Mouse (Mus musculus): ENCODE results near the gene Ltbp2. TPM values are rescaled to one million over a fixed set of nuclear protein-coding genes. Genes with fewer than 3 reads are reported as not detected.
A peak's percentile ranks its signal among the peaks of the same experiment; 100 is the strongest.

Gene Ltbp2
- polyA plus RNA-seq, 1 experiment from 2014 or later: 11.2 TPM

DNA sequence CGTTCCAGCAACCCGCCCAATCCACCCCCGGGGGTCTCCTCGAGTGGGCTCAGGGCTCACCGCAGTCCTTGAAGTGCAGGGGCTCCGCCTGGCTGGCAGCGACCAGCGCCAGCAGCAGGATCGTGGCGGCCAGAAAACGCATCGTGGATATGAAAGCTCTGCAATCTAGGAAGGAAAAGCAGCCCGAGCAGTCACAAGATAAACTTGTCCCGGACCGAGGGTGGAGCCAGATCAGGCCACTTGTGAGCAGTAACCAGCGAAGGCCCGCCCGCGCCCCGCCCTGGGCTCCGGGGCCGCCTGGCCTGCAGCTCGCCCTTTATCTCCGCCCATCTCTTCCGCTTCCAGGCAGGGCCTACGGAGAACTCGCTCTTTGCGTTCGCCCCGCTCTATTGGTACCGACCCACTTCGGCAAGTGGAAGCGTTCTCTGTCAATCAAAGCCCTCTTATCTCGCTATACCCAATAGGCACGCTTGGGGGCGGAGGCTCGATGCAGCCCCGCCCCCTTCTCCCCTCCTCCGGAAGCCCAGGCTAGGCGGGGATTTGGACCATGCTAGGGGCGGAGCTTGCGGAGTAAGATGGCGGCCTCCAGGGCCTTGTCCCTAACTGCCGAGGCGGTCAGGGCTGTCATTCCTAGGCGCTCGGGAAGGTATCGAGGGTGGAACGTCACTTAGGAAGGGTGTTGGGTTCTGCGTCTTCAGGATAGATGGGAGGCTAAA lies 103.4 kb downstream of the Ltbp2 start, which contains the start of the genes Npc2 and Isca2:
TSS of gene Npc2 (minus strand) at position 427 of the 716 bp plus-strand sequence.
TSS of gene Isca2 (plus strand) at position 526 of the 716 bp plus-strand sequence.
- ATAC-seq (ENCODE audit: low read depth) (peak; percentile 99), DNase-seq (ENCODE audit: low spot score) (peak; percentile 100)
- H3K4me1 ChIP-seq (ENCODE audit: control insufficient read depth, insufficient read depth, low read length): peaks cover 18% of the 10 kb centered on the region
- peak within 1 kb of the TSS; percentile 83 for H3K9ac ChIP-seq (ENCODE audit: low read depth, low read length)
- H3K9me3 ChIP-seq (ENCODE audit: control insufficient read depth, low read length): no peaks in the 10 kb centered on the region
- peak within 1 kb of the TSS; percentile 91 for H3K27ac ChIP-seq (replicated peaks; ENCODE audit: low read depth, low read length)
- H3K27me3 ChIP-seq (replicated peaks; ENCODE audit: control insufficient read depth, insufficient read depth, low read length): no peaks in the 10 kb centered on the region
- H3K36me3 ChIP-seq (ENCODE audit: control insufficient read depth, insufficient read depth, low read length): peaks cover 13% of the 10 kb centered on the region; the same call in 1 of the 2 replicates
- under 1% methylated on average over 32 of the region's 50 CpGs for WGBS
- peak within 1 kb of the TSS; percentile 88 for H3K4me2 ChIP-seq (ENCODE audit: low read depth, low read length)
- H3K4me3 ChIP-seq (ENCODE audit: low read depth, low read length): peak within 1 kb of the TSS; percentile 55

DNA sequence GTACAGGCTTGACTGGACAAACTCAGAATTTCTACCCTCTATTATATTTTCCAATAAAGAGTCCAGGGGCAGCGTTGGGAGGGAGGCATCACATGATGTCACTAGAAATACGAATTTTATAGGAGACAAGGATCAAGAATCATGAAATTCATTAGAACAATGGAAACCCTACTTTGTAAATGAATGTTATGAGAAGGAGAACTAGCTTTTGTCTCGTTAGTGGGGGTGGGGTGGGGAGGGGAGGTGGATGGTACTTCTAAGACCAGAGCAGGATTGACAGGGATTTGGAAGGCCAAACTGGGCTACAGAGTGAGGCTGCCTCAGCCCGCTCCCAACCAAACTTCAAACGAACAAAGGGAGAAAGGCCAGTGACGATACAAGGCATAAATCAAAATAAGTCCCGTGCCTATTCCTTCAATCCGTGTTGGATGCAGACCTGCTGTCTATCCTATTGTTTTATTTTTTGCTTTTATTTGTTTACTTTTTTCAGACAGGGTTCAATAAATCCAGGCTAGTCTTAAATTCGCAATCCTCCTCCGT lies 104.3 kb downstream of the Ltbp2 start:
- 3% methylated on average over 10 of the region's 10 CpGs for WGBS
- Histone ChIP-seq H3K9me3 (ENCODE audit: control insufficient read depth, low read length) (no peaks in the 10 kb centered on the region), H3K4me2 (ENCODE audit: low read depth, low read length) (peak overlapping the region; percentile 65), H3K27me3 (replicated peaks; ENCODE audit: control insufficient read depth, insufficient read depth, low read length) (no peaks in the 10 kb centered on the region), H3K4me1 (ENCODE audit: control insufficient read depth, insufficient read depth, low read length) (peaks cover 18% of the 10 kb centered on the region), H3K4me3 (ENCODE audit: low read depth, low read length) (peak overlapping the region; percentile 55), H3K36me3 (ENCODE audit: control insufficient read depth, insufficient read depth, low read length) (peaks cover 13% of the 10 kb centered on the region; the same call in 1 of the 2 replicates), H3K27ac (replicated peaks; ENCODE audit: low read depth, low read length) (peak overlapping the region; percentile 91), H3K9ac (ENCODE audit: low read depth, low read length) (peak overlapping the region; percentile 68)
- peak; percentile 32 for DNase-seq (ENCODE audit: low spot score)
- ATAC-seq (ENCODE audit: low read depth): no peak

DNA sequence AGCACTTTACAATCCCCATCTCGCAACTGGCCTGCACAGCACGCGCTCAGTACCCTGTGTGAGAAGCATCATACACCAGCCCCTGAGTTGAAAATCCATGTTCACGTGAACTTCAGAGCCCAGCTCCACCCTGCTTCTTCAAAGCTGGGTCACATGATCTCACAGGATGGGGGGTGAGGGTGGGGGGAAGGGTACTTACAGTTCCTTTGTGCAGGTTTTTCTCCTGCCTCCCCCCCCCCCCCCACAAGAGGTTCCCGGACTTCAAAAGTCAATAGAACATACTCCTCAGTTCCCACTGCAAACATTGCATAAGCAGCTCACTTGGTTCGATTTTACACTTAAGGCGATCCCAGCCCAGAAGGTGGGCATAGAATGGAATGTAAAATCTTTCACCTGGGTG lies 106.7 kb downstream of the Ltbp2 start:
- DNase-seq (ENCODE audit: low spot score): no peak

DNA sequence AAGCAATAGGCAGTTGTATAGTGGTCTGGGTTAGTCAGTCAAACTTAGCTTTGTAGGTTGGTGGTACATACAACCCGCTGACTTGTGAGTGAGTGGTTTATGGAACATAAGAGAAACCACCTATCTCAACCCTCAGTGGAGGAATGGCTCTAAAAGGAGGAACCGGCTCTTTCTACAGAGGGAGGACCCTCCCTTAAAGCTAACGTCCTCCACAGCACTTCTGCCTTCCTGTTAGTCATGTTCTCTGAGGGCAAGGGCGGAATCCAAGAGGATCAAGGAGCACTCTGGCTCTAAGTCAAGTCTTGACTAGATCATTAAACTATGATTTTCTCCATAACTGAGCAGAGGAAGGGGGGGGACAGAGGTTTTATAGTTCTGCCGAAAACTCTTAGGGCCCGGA lies 108.8 kb downstream of the Ltbp2 start:
- no peak overlapping the region for H3K9ac ChIP-seq (ENCODE audit: low read depth, low read length)
- 85% methylated on average over 6 of the region's 6 CpGs for WGBS
- no peaks in the 10 kb centered on the region for H3K9me3 ChIP-seq (ENCODE audit: control insufficient read depth, low read length)
- ATAC-seq (ENCODE audit: low read depth) (no peak), DNase-seq (ENCODE audit: low spot score) (no peak)
- no peaks in the 10 kb centered on the region for H3K27me3 ChIP-seq (replicated peaks; ENCODE audit: control insufficient read depth, insufficient read depth, low read length)
- H3K4me1 ChIP-seq (ENCODE audit: control insufficient read depth, insufficient read depth, low read length): peaks cover 10% of the 10 kb centered on the region
- peaks cover 38% of the 10 kb centered on the region for H3K36me3 ChIP-seq (ENCODE audit: control insufficient read depth, insufficient read depth, low read length)
- H3K27ac ChIP-seq (replicated peaks; ENCODE audit: low read depth, low read length): no peak overlapping the region
- H3K4me3 ChIP-seq (ENCODE audit: low read depth, low read length): no peak overlapping the region
- no peak overlapping the region for H3K4me2 ChIP-seq (ENCODE audit: low read depth, low read length)

More for the DNA sequence above, 106.7 kb downstream of the Ltbp2 start:
- no peak for ATAC-seq (ENCODE audit: low read depth)
- no peak overlapping the region for H3K27ac ChIP-seq (replicated peaks; ENCODE audit: low read depth, low read length)
- H3K4me2 ChIP-seq (ENCODE audit: low read depth, low read length): no peak overlapping the region
- no peaks in the 10 kb centered on the region for H3K9me3 ChIP-seq (ENCODE audit: control insufficient read depth, low read length)
- no peak overlapping the region for H3K9ac ChIP-seq (ENCODE audit: low read depth, low read length)
- no peaks in the 10 kb centered on the region for H3K27me3 ChIP-seq (replicated peaks; ENCODE audit: control insufficient read depth, insufficient read depth, low read length)
- no peak overlapping the region for H3K4me3 ChIP-seq (ENCODE audit: low read depth, low read length)
- WGBS: 83% methylated on average over 7 of the region's 7 CpGs
- peaks cover 18% of the 10 kb centered on the region; the same call in 1 of the 2 replicates for H3K36me3 ChIP-seq (ENCODE audit: control insufficient read depth, insufficient read depth, low read length)
- peaks cover 18% of the 10 kb centered on the region for H3K4me1 ChIP-seq (ENCODE audit: control insufficient read depth, insufficient read depth, low read length)

DNA sequence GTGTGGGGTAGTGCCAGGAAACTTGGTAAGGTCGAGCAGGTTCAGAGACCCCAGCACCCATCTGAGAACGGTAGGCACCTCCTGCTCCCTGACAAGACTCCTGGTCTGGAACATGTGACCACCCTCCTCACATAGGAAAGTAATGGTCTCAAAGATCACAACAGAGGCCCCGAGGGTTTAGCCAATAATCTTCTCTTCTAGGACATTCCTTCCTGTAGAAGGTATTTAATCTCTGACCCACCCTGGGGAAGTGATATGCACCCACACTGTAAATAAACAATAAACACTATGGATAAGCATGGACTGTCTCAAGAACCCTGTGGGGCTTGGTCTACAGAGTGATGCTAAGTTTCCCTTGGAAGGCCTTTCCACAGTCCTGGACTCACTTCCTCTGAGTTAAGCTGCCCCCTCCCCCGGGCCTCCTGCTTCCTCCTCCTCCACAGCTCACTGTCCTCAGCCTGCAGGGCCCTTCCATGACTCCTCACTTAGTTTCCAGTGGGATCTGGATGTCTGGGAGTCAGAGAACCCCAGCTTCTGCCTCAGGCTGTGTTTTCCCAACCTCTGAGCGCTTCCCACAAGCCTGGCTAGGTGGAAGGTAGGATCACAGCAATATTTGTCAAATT lies 110.1 kb downstream of the Ltbp2 start:
- 73% methylated on average over 5 of the region's 5 CpGs for WGBS
- Histone ChIP-seq H3K27me3 (replicated peaks; ENCODE audit: control insufficient read depth, insufficient read depth, low read length) (no peaks in the 10 kb centered on the region), H3K9me3 (ENCODE audit: control insufficient read depth, low read length) (no peaks in the 10 kb centered on the region), H3K27ac (replicated peaks; ENCODE audit: low read depth, low read length) (no peak overlapping the region), H3K4me3 (ENCODE audit: low read depth, low read length) (no peak overlapping the region), H3K9ac (ENCODE audit: low read depth, low read length) (no peak overlapping the region), H3K36me3 (ENCODE audit: control insufficient read depth, insufficient read depth, low read length) (peaks cover 38% of the 10 kb centered on the region), H3K4me1 (ENCODE audit: control insufficient read depth, insufficient read depth, low read length) (peaks cover 4% of the 10 kb centered on the region), H3K4me2 (ENCODE audit: low read depth, low read length) (no peak overlapping the region)
- DNase-seq (ENCODE audit: low spot score): no peak
- ATAC-seq (ENCODE audit: low read depth): no peak; the same call in 1 of the 2 replicates

DNA sequence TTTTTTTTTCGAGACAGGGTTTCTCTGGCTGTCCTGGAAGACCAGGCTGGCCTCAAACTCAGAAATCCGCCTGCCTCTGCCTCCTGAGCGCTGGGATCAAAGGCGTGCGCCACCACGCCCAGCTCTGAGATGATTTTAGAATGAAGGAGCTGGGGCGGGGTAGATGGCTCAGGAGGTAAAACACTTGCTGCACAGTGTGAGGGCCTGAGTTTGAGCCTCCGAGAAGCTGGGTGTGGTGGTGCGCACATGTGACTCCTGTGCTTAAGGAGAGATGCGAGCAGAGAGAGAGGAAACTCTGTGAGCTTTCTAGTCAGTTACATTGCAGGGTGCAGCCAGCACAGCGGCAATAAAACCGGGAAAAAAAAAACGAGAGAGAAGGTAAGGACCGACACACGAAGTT lies 110.8 kb downstream of the Ltbp2 start:
- Histone ChIP-seq H3K9me3 (ENCODE audit: control insufficient read depth, low read length) (no peaks in the 10 kb centered on the region), H3K4me3 (ENCODE audit: low read depth, low read length) (no peak overlapping the region), H3K27ac (replicated peaks; ENCODE audit: low read depth, low read length) (no peak overlapping the region), H3K27me3 (replicated peaks; ENCODE audit: control insufficient read depth, insufficient read depth, low read length) (no peaks in the 10 kb centered on the region), H3K36me3 (ENCODE audit: control insufficient read depth, insufficient read depth, low read length) (peaks cover 42% of the 10 kb centered on the region), H3K9ac (ENCODE audit: low read depth, low read length) (no peak overlapping the region), H3K4me1 (ENCODE audit: control insufficient read depth, insufficient read depth, low read length) (no peaks in the 10 kb centered on the region; the same call in 1 of the 2 replicates), H3K4me2 (ENCODE audit: low read depth, low read length) (no peak overlapping the region)
- ATAC-seq (ENCODE audit: low read depth) (no peak), DNase-seq (ENCODE audit: low spot score) (no peak)
- 92% methylated on average over 15 of the region's 15 CpGs for WGBS

DNA sequence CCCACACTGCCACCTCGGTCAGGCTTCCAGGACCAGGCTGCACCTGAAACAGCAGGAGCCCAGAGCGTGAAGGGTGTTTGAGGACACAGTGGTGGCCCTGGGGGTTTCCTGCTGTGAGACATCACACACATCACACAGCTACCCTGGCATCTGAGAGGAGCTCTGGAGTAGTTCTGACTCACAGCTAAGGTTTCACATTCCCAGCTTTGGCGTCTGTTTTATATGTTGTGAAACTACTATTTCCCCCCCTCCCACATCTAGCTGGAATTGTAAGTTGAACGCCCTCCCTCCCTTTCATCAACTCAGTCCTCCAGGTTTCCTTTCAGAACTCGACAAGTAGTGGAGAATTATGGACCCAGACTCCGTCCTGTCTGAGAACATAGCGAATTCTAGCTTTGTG lies 111.6 kb downstream of the Ltbp2 start:
- no peak for DNase-seq (ENCODE audit: low spot score)
- WGBS: 78% methylated on average over 7 of the region's 7 CpGs
- H3K36me3 ChIP-seq (ENCODE audit: control insufficient read depth, insufficient read depth, low read length): peaks cover 46% of the 10 kb centered on the region

DNA sequence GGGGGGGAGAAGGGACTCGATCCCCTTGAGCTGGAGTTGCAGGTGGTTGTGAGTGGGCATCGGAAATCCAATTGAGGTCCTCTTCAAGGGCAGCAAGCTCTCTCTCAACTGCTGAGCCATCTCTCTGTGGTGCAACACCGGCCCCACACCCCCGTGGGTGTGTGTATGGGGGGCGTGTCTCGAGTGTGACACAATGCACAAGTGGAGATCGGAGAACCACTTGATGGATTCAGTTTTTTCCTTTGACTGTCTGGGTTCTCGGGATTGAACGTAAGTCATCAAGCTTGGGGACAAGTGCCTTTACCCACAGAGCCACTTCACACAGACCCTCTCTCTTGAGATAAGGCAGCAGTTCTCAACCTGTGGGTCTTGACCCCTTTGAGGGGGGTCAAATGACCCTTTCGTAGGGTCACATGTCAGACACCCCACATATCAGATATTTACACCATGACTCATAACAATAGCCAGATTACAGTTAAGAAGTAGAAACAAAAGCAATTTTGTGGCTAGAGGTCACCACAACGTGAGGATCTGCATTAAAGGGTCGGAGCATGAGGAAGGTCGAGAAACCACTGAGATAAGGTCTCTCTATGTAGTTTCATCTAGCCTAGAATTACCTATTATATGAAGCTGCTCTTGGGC lies 112.6 kb downstream of the Ltbp2 start:
- WGBS: 90% methylated on average over 13 of the region's 13 CpGs
- H3K27ac ChIP-seq (replicated peaks; ENCODE audit: low read depth, low read length): no peak overlapping the region
- no peak overlapping the region for H3K9ac ChIP-seq (ENCODE audit: low read depth, low read length)
- DNase-seq (ENCODE audit: low spot score) (no peak), ATAC-seq (ENCODE audit: low read depth) (no peak)
- H3K4me1 ChIP-seq (ENCODE audit: control insufficient read depth, insufficient read depth, low read length): no peaks in the 10 kb centered on the region
- H3K27me3 ChIP-seq (replicated peaks; ENCODE audit: control insufficient read depth, insufficient read depth, low read length): no peaks in the 10 kb centered on the region
- no peak overlapping the region for H3K4me3 ChIP-seq (ENCODE audit: low read depth, low read length)
- no peaks in the 10 kb centered on the region for H3K9me3 ChIP-seq (ENCODE audit: control insufficient read depth, low read length)
- no peak overlapping the region for H3K4me2 ChIP-seq (ENCODE audit: low read depth, low read length)
- H3K36me3 ChIP-seq (ENCODE audit: control insufficient read depth, insufficient read depth, low read length): peaks cover 49% of the 10 kb centered on the region

More for the DNA sequence above, 111.6 kb downstream of the Ltbp2 start:
- ATAC-seq (ENCODE audit: low read depth): no peak
- Histone ChIP-seq H3K27ac (replicated peaks; ENCODE audit: low read depth, low read length) (no peak overlapping the region), H3K4me2 (ENCODE audit: low read depth, low read length) (no peak overlapping the region), H3K4me3 (ENCODE audit: low read depth, low read length) (no peak overlapping the region), H3K9ac (ENCODE audit: low read depth, low read length) (no peak overlapping the region), H3K27me3 (replicated peaks; ENCODE audit: control insufficient read depth, insufficient read depth, low read length) (no peaks in the 10 kb centered on the region), H3K9me3 (ENCODE audit: control insufficient read depth, low read length) (no peaks in the 10 kb centered on the region), H3K4me1 (ENCODE audit: control insufficient read depth, insufficient read depth, low read length) (no peaks in the 10 kb centered on the region)
